Mouse (Mus musculus) liver, embryonic 11.5 days (tissue): Measurements from ENCODE around the gene Rad51c. TPM values are rescaled to one million over a fixed set of nuclear protein-coding genes. Genes with fewer than 3 reads are reported as not detected.

Source experiments
- ATAC-seq: fragments of 200-750 bp; cut with Nextera tagmentation; replicated peaks from 2 replicates; pipeline ENCODE4 v1.8.0; 2017; ENCODE audit warnings: moderate number of reproducible peaks, mild to moderate bottlenecking, moderate TSS enrichment, moderate library complexity; ENCODE audit not compliant: low FRiP score
- DNase-seq: peaks from one replicate; pipeline ENCODE4 v3.0.0-alpha.2; 2017; ENCODE audit warnings: low spot score
- H3K27ac ChIP-seq: fragments of 300-500 bp; sonication (generic); 2 replicates; pipeline ENCODE4 v1.5.1; 2014; ENCODE audit warnings: mild to moderate bottlenecking, low read depth, low read length, control low read depth
- H3K27me3 ChIP-seq: fragments of 300-500 bp; sonication (generic); replicated peaks from 2 replicates; pipeline ENCODE4 v1.6.1; 2014; ENCODE audit warnings: low read length, mixed read lengths; ENCODE audit not compliant: control insufficient read depth, insufficient read depth
- H3K36me3 ChIP-seq: fragments of 300-500 bp; sonication (generic); 2 replicates; pipeline ENCODE4 v1.6.1; 2014; ENCODE audit warnings: mild to moderate bottlenecking, low read length, moderate library complexity, mixed read lengths; ENCODE audit not compliant: control insufficient read depth, insufficient read depth
- H3K4me1 ChIP-seq: fragments of 300-500 bp; sonication (generic); replicated peaks from 2 replicates; pipeline ENCODE4 v1.6.1; 2014; ENCODE audit warnings: low read length, mixed read lengths; ENCODE audit not compliant: control insufficient read depth, insufficient read depth
- H3K4me2 ChIP-seq: fragments of 300-500 bp; sonication (generic); 2 replicates; pipeline ENCODE4 v1.6.1; 2014; ENCODE audit warnings: mild to moderate bottlenecking, control low read depth, moderate library complexity
- H3K4me3 ChIP-seq: fragments of 300-500 bp; sonication (generic); 2 replicates; pipeline ENCODE4 v1.5.1; 2014; ENCODE audit warnings: low read depth, low read length, control low read depth
- H3K9ac ChIP-seq: fragments of 300-500 bp; sonication (generic); 2 replicates; pipeline ENCODE4 v1.6.1; 2014; ENCODE audit warnings: low read depth, low read length, control low read depth
- H3K9me3 ChIP-seq: fragments of 300-500 bp; sonication (generic); 2 replicates; pipeline ENCODE4 v1.6.1; 2016; ENCODE audit warnings: low read length, inconsistent platforms, mixed read lengths; ENCODE audit not compliant: control insufficient read depth
- WGBS: fragments of 180-500 bp; shearing (Covaris S2); extraction: QIAGEN DNeasy Blood & Tissue Kit; methylation state at CpG from one replicate; pipeline ENCODE4 v1.1.7; 2014; 5-methylcytosine and 5-hydroxymethylcytosine counted together
- polyA plus RNA-seq: library from polyadenylated mRNA; unstranded; fragments of >200 nt; fragmentation: Nextera tagmentation; extraction: Ambion mirVana; gene quantifications from 2 replicates; pipeline ENCODE4 v1.2.1, GENCODE M21; 2014

The Rad51c gene
- polyA plus RNA-seq, 1 experiment from 2014 or later: 5.5 TPM

DNA sequence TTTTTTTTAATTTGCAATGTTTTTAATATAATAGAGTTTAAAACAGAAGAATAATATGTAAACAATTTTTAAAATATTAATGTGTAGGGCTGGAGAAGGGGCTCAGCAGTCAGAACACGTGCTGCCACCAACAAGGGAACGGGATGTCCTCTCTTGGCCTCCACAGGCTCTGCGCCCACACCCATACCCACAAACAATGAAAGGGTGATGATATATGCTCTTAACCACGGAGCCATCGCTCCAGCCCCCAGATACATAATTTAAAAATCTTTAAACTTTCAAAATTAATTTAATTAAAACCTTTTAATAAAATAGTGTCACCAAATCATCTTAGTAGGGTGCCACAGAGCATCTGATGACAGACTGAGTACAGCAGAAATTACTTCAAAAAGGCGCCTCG, 37.7 kb downstream of the Rad51c start:
- H3K4me1 ChIP-seq: no peaks in the 10 kb centered on the region
- no peak overlapping the region for H3K27ac ChIP-seq
- no peak overlapping the region for H3K4me2 ChIP-seq
- no peaks in the 10 kb centered on the region for H3K27me3 ChIP-seq
- WGBS: 68% methylated on average over 7 of the region's 7 CpGs
- H3K4me3 ChIP-seq: no peak overlapping the region
- DNase-seq (no peak), ATAC-seq (no peak)
- no peaks in the 10 kb centered on the region for H3K36me3 ChIP-seq
- no peak overlapping the region for H3K9ac ChIP-seq
- no peaks in the 10 kb centered on the region for H3K9me3 ChIP-seq

DNA sequence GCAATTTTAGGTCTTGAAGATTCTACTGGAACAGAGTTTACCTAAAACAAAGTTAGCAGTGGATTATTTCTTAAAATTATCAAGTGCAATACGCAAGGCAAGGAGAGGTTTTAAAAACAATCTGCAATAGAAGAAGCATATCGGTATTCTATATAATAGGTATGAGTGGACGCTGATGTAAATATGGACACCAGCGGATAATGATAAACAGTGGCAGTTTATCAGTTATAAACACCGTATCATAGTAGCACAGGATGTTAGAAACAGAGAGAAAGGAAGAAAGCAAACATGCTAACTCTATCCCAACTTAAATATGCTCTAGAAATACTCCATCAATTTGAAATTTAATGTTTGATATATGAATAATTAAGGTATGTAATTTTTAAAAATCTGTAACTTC, 39.6 kb downstream of the Rad51c start:
- Histone ChIP-seq H3K27ac (no peak overlapping the region), H3K36me3 (no peaks in the 10 kb centered on the region), H3K9ac (no peak overlapping the region), H3K27me3 (no peaks in the 10 kb centered on the region; the same call in 1 of the 2 replicates), H3K9me3 (no peaks in the 10 kb centered on the region), H3K4me1 (no peaks in the 10 kb centered on the region), H3K4me2 (no peak overlapping the region), H3K4me3 (no peak overlapping the region)
- no peak for ATAC-seq
- 72% methylated on average over 5 of the region's 5 CpGs for WGBS
- DNase-seq: no peak

DNA sequence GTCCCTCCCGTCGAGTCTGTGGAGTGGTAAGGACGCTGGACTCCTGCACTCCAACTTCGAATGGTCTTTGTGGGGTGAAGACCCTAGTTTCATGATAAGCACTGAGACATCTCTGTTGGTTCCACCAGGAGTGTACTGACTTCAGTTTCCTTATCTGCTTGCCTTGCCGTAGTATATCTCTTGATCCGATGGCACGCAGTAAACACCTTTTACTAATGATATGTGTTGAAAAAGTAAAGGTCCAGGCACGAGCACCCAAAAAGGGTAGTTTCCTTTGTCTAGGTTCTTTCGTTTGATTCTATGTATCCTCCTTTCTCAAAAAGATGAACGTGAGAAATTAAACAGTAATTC, 45.5 kb downstream of the Rad51c start:
- whole genome bisulfite sequencing: 14% methylated on average over 10 of the region's 10 CpGs
- no peaks in the 10 kb centered on the region for H3K9me3 ChIP-seq
- peak overlapping the region; percentile 75 for H3K4me3 ChIP-seq
- H3K27ac ChIP-seq: no peak overlapping the region
- H3K4me1 ChIP-seq: peaks cover 8% of the 10 kb centered on the region; the same call in 1 of the 2 replicates
- peaks cover 27% of the 10 kb centered on the region for H3K27me3 ChIP-seq
- no peaks in the 10 kb centered on the region for H3K36me3 ChIP-seq
- H3K4me2 ChIP-seq: peak overlapping the region; percentile 100
- DNase-seq (no peak), ATAC-seq (peak; percentile 25; the same call in 1 of the 2 replicates)
- peak overlapping the region; percentile 62 for H3K9ac ChIP-seq

DNA sequence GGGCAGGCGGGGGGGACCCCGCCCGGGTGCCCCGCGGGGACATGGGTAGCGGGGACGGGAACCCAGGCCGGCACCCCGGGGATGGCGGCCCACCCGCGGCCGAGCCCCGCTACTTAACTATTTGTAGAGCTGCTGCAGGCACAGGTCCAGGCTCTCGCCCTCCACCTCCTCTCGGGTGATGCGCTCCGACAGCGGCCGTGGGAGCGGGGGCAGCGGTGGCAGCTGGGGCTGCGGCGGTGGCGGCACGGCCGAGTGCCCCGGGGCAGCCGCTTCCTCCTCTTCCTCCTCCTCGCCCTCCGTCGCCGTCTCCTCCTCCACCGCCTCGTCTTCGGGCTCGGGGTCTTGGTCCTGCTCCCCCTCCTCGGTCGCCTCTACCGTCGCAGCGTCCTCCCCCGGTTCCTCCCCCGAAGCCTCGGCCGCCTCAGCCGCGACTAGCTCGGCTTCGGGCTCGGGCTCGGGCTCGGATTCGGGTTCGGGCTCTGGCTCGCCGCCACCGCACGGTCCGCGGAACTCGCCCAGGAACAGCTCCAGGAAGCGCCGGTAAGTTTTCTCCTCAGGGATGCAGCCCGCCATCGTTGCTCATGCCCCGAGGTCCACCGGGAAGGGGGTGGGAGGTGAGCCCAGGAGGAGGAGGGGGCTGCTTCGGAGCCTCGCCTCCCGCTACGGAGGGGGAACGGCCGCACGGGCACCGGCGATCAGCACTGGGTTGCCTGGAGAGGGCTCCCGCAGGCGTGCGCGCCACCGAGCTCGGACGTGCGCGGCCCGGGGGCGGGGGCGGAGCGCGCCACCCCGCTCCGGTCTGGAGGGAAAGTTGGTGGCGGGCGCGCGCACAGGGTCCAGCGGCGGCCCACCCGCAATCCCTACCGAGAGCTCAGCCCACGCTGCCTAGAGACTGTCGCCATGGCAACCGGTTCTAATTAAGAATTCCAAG, 46.2 kb downstream of the Rad51c start, which contains the start of gene Ppm1e:
Ppm1e (minus strand) TSS at position 693 of the 931 bp plus-strand sequence.
- WGBS: under 1% methylated on average over 95 of the region's 104 CpGs
- H3K4me3 ChIP-seq: peak within 1 kb of the TSS; percentile 75
- H3K27ac ChIP-seq: no peak within 1 kb of the TSS
- ATAC-seq (peak; percentile 91), DNase-seq (peak; percentile 83)
- H3K27me3 ChIP-seq: peaks cover 27% of the 10 kb centered on the region
- peaks cover 8% of the 10 kb centered on the region; the same call in 1 of the 2 replicates for H3K4me1 ChIP-seq
- no peaks in the 10 kb centered on the region for H3K9me3 ChIP-seq
- H3K36me3 ChIP-seq: no peaks in the 10 kb centered on the region
- peak within 1 kb of the TSS; percentile 100 for H3K4me2 ChIP-seq
- H3K9ac ChIP-seq: peak within 1 kb of the TSS; percentile 62

DNA sequence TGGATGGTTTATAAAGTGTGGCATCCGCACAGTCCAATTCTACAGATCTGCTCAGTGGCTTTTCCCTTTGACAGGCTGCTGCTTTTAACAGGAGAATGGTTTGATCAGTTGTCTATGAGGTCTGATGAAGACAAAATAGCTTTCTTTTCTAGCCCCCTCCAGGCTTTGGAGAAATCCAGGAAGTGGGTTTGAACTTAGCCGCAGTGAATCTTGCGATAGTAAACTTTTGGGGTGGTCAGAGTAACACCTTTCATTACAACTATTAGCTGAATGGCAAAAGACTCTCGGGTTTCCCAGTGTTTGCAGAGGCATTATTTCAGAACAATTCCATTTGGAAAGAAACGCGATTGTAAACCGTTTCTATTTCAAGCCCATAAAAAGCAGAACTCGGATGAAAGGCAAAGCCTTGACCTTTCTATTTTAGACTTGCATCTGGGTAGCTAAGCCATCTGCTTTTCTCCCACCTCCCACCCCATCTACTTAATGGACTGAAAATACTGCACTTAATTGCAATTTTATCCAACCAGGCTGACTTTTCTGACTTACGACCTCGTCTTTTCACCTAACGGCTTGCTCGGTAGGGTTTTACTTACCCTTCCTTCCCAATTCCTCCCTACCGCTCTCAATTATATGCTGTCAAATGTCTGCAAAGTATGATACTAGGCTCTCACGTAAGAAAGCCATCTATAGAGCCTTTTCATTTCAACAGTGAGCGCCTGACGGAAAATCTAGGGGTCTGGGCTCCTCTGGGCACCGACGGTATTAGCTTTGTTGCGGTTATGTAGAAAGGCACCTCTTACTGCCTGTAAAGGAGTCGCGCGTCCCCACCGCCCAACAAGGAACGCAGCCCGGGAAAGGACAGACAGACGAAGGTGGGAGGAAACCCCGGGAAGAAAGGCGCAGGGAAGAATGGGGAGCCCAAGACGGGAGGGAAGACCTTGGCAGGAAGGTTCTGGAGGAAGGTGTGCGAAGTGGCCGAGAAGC, 47.1 kb downstream of the Rad51c start:
- WGBS: 6% methylated on average over 31 of the region's 31 CpGs
- Histone ChIP-seq H3K4me3 (peak overlapping the region; percentile 75), H3K27ac (no peak overlapping the region), H3K9ac (peak overlapping the region; percentile 62), H3K4me2 (peak overlapping the region; percentile 100), H3K36me3 (no peaks in the 10 kb centered on the region), H3K9me3 (no peaks in the 10 kb centered on the region), H3K27me3 (peaks cover 27% of the 10 kb centered on the region), H3K4me1 (peaks cover 8% of the 10 kb centered on the region; the same call in 1 of the 2 replicates)
- DNase-seq: peak; percentile 41
- ATAC-seq: peak; percentile 19; the same call in 1 of the 2 replicates

DNA sequence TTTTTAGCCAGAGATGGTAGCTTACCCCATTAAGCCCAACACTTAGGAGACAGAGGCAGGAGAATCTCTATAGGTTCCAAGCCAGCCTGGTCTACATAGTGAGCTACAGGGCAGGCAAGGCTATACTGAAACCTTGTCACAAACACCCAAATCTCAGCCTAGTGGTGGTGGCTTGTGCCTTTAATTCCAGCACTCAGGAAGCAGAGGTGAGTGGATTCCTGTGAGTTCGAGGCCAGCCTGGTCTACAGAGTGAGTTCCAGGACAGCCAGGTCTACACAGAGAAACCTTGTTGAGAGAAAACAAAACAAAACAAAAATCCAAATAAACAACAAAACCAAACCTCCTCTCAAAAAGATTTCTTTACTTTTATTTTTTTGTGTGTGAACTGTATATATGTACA, 49.9 kb downstream of the Rad51c start:
- Histone ChIP-seq H3K4me2 (no peak overlapping the region), H3K4me3 (no peak overlapping the region), H3K27ac (no peak overlapping the region), H3K36me3 (no peaks in the 10 kb centered on the region), H3K4me1 (peaks cover 8% of the 10 kb centered on the region; the same call in 1 of the 2 replicates), H3K9ac (no peak overlapping the region), H3K27me3 (peaks cover 25% of the 10 kb centered on the region), H3K9me3 (no peaks in the 10 kb centered on the region)
- WGBS: 68% methylated on average over 1 of the region's 1 CpGs
- ATAC-seq (no peak), DNase-seq (no peak)

DNA sequence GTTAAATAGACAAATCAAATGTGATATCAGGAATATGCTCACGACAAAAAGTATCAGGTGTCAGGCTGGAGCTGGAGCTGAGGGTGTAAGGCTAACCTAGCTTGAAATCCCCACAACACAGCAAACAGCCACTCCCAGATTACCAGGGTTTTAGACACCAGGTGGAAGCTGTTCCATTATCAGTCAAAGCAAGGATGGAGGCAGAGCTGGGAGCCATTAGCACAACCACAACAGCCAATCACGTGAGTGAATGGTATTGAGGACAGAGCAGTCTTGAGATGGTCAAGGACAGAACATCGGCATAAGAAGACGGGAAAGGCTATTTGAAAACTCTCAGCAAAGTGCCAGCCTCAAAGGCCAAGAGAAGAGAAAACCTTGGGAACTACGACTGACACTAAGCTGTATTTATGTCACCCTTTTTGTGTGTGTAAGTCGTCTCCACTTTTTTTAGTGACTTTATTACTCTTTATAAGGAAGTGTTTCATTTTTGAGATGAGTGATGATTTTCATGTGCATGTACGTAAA, 51.0 kb downstream of the Rad51c start:
- DNase-seq (no peak), ATAC-seq (no peak)
- peaks cover 13% of the 10 kb centered on the region for H3K27me3 ChIP-seq
- H3K36me3 ChIP-seq: no peaks in the 10 kb centered on the region
- H3K4me3 ChIP-seq: no peak overlapping the region
- WGBS: 74% methylated on average over 7 of the region's 7 CpGs
- H3K27ac ChIP-seq: no peak overlapping the region
- no peak overlapping the region for H3K9ac ChIP-seq
- H3K4me2 ChIP-seq: no peak overlapping the region
- peaks cover 8% of the 10 kb centered on the region; the same call in 1 of the 2 replicates for H3K4me1 ChIP-seq
- no peaks in the 10 kb centered on the region for H3K9me3 ChIP-seq
